ENCODE assay signal across 33 mouse cellular contexts in the genomic region with DNA sequence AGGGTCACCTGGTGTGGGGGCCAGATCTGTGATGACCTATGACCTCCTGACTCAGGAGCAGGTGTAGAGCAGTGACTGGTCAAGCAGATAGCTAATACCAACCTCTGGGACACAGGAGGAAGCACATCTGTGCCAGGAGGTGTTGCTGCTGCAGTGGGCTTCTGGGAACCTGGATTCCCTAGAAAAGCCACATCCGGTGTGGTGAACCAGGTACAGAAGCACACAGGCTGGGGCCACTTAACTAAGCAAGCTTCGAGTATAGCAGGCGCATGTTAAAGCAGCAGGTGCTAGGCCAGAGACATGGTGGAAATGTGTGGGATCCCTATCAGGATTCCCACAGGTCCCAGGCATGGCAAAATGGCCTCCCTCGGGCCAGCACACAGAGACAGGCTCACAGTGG. TPM values are rescaled to one million over a fixed set of nuclear protein-coding genes. Genes with fewer than 3 reads are reported as not detected.
DNase-seq lines count a peak whose midpoint lies in the region; ATAC-seq and TF ChIP-seq lines count a peak whose summit lies in the region.
"Had no signal": no experiment of that assay in that cellular context is flagged by ENCODE, and none has a peak within 500 bp of the region (broad histone marks: within the 10 kb centered on the region; RNA-seq: fewer than 3 reads in every experiment).

No protein-coding gene starts in this region.

- no peaks in the 10 kb centered on the region for H3K27me3 ChIP-seq in stomach, embryonic 14.5 days (ENCODE audit: control insufficient read depth, insufficient read depth, low read length)
- no peaks in the 10 kb centered on the region for H3K27me3 ChIP-seq in stomach, postnatal 0 days (ENCODE audit: control insufficient read depth, insufficient read depth, low read length)
- H3K27me3 ChIP-seq: embryonic facial prominence, embryonic 15.5 days; intestine, embryonic 15.5 days; stomach, embryonic 15.5 days had no signal

- H3K4me3 ChIP-seq in stomach, embryonic 14.5 days (ENCODE audit: low read depth, low read length): no peak overlapping the region
- no peak overlapping the region for H3K4me3 ChIP-seq in stomach, postnatal 0 days (ENCODE audit: low read depth, low read length)
- H3K4me3 ChIP-seq in left cerebral cortex, adult 2 months: no peak overlapping the region
- H3K4me3 ChIP-seq: embryonic facial prominence, embryonic 10.5 days; embryonic facial prominence, embryonic 15.5 days; hindbrain, embryonic 10.5 days; hindbrain, embryonic 15.5 days; intestine, embryonic 15.5 days; layer of hippocampus, adult 2 months; liver, embryonic 13.5 days; myocyte; neural tube, embryonic 13.5 days; stomach, embryonic 15.5 days had no signal

- H3K36me3 ChIP-seq in stomach, embryonic 14.5 days (ENCODE audit: control insufficient read depth, insufficient read depth, low read length): no peaks in the 10 kb centered on the region
- H3K36me3 ChIP-seq in stomach, postnatal 0 days (ENCODE audit: control insufficient read depth, insufficient read depth, low read length): no peaks in the 10 kb centered on the region
- H3K36me3 ChIP-seq: embryonic facial prominence, embryonic 10.5 days; embryonic facial prominence, embryonic 15.5 days; G1E; hindbrain, embryonic 10.5 days; hindbrain, embryonic 15.5 days; intestine, embryonic 15.5 days; liver, embryonic 13.5 days; neural tube, embryonic 13.5 days; stomach, embryonic 15.5 days had no signal

- no peak for DNase-seq in stomach, postnatal 0 days (ENCODE audit: low spot score)
- DNase-seq in induced T-regulatory cell, adult 2 months (ENCODE audit: low read depth): peak; percentile 70
- DNase-seq in thymus, postnatal 0 days (ENCODE audit: low spot score): peak; percentile 73
- DNase-seq in thymus, postnatal 4 days: peak; percentile 56
- DNase-seq in left cerebral cortex, adult 2 months (ENCODE audit: extremely low spot score in 1 of 2, low spot score in 2 of 2): no peak
- DNase-seq in spleen, postnatal 36 days (ENCODE audit: low spot score in 2 of 2): no peak
- no peak for DNase-seq in heart, adult 9 months (ENCODE audit: low spot score in 2 of 2)
- DNase-seq: adrenal gland, postnatal 14 days; cerebellum, adult 2 months; cerebellum, postnatal 14 days; gastrocnemius, postnatal 14 days; heart, adult 11 months; kidney, adult 2 months; kidney, postnatal 36 days; left cerebral cortex, postnatal 4 days; liver, embryonic 13.5 days; lung, adult 2 months; lung, postnatal 10 days; right cerebral cortex, postnatal 4 days had no signal

- no peak overlapping the region for H3K4me2 ChIP-seq in stomach, embryonic 14.5 days (replicated peaks; ENCODE audit: low read depth, low read length)
- H3K4me2 ChIP-seq in stomach, postnatal 0 days (replicated peaks; ENCODE audit: low read depth): no peak overlapping the region
- H3K4me2 ChIP-seq: embryonic facial prominence, embryonic 15.5 days; heart, embryonic 11.5 days; hindbrain, embryonic 15.5 days; intestine, embryonic 15.5 days; liver, embryonic 13.5 days; neural tube, embryonic 13.5 days; stomach, embryonic 15.5 days had no signal

- H3K9me3 ChIP-seq in stomach, embryonic 14.5 days (ENCODE audit: control insufficient read depth, low read depth, low read length): no peaks in the 10 kb centered on the region
- H3K9me3 ChIP-seq in stomach, postnatal 0 days (ENCODE audit: control insufficient read depth, low read length): no peaks in the 10 kb centered on the region
- H3K9me3 ChIP-seq: embryonic facial prominence, embryonic 10.5 days; embryonic facial prominence, embryonic 15.5 days; G1E; hindbrain, embryonic 10.5 days; hindbrain, embryonic 15.5 days; intestine, embryonic 15.5 days; liver, embryonic 13.5 days; neural tube, embryonic 13.5 days; stomach, embryonic 15.5 days had no signal

- no peaks in the 10 kb centered on the region for H3K4me1 ChIP-seq in stomach, embryonic 14.5 days (ENCODE audit: control insufficient read depth, insufficient read depth, low read length)
- no peaks in the 10 kb centered on the region for H3K4me1 ChIP-seq in stomach, postnatal 0 days (replicated peaks; ENCODE audit: control insufficient read depth, insufficient read depth)
- H3K4me1 ChIP-seq: hindbrain, embryonic 15.5 days; liver, embryonic 13.5 days; neural tube, embryonic 13.5 days; stomach, embryonic 15.5 days had no signal

- WGBS in stomach, embryonic 14.5 days: 85% methylated on average over 4 of the region's 4 CpGs
- 91% methylated on average over 4 of the region's 4 CpGs for WGBS in stomach, postnatal 0 days

- 0 out of 2 replicates have a peak, but pooled peaks have one; percentile 28 for ATAC-seq in stomach, embryonic 14.5 days (ENCODE audit: insufficient number of reproducible peaks, insufficient read depth, low FRiP score, low read depth)
- ATAC-seq in stomach, postnatal 0 days (ENCODE audit: low FRiP score, low TSS enrichment): no peak
- ATAC-seq: forebrain, embryonic 14.5 days; intestine, embryonic 15.5 days had no signal

- no peak overlapping the region for H3K9ac ChIP-seq in stomach, embryonic 14.5 days (replicated peaks; ENCODE audit: low read depth, low read length)
- H3K9ac ChIP-seq in stomach, postnatal 0 days (ENCODE audit: low read length): no peak overlapping the region
- H3K9ac ChIP-seq: embryonic facial prominence, embryonic 15.5 days; hindbrain, embryonic 15.5 days; intestine, embryonic 15.5 days; liver, embryonic 13.5 days; neural tube, embryonic 13.5 days; stomach, embryonic 15.5 days had no signal

- TF ChIP-seq EP300 in stomach, postnatal 0 days (optimal IDR thresholded peaks at IDR 0.05): no peak

- no peak overlapping the region for H3K27ac ChIP-seq in stomach, embryonic 14.5 days (ENCODE audit: low read length)
- no peak overlapping the region for H3K27ac ChIP-seq in stomach, postnatal 0 days (replicated peaks)
- H3K27ac ChIP-seq in left cerebral cortex, adult 2 months: no peak overlapping the region
- H3K27ac ChIP-seq: embryonic facial prominence, embryonic 10.5 days; embryonic facial prominence, embryonic 15.5 days; hindbrain, embryonic 10.5 days; hindbrain, embryonic 15.5 days; intestine, embryonic 15.5 days; layer of hippocampus, adult 2 months; liver, embryonic 13.5 days; macrophage; neural tube, embryonic 13.5 days; stomach, embryonic 15.5 days had no signal

- intact Hi-C loops in left cerebral cortex, adult 2 months (cut with DNase I): no loop called here

- TF ChIP-seq CTCF in stomach, postnatal 0 days (IDR thresholded peaks at IDR 0.05; ENCODE audit: low read depth): no peak
- no peak for TF ChIP-seq CTCF in left cerebral cortex, adult 2 months (IDR thresholded peaks at IDR 0.05)

RNA-seq across cellular contexts. Expression of gene Ppfia1, which starts 7.1 kb away (rescaled TPM):
- polyA plus RNA-seq in stomach, embryonic 14.5 days (2014; fragmentation: Nextera tagmentation; extraction: Ambion mirVana): 38.3 and 40.1 TPM in 2 replicates
- polyA plus RNA-seq in stomach, postnatal 0 days (2015; fragmentation: Nextera tagmentation; extraction: Ambion mirVana): 15.2 and 16.1 TPM in 2 replicates
- polyA plus RNA-seq in thymus, postnatal 0 days (2015; fragmentation: Nextera tagmentation; extraction: Ambion mirVana): 26.0 and 27.0 TPM in 2 replicates
- total RNA-seq in left cerebral cortex, adult 2 months (2021): 10 to 100 TPM; 35.9 to 37.3 TPM

RNA-seq across cellular contexts. Expression of gene Fadd, which starts 21.7 kb away (rescaled TPM):
- 12.5 and 13.0 TPM in 2 replicates for polyA plus RNA-seq in stomach, embryonic 14.5 days (2014; fragmentation: Nextera tagmentation; extraction: Ambion mirVana)
- polyA plus RNA-seq in stomach, postnatal 0 days (2015; fragmentation: Nextera tagmentation; extraction: Ambion mirVana): 7.8 and 8.9 TPM in 2 replicates
- 8.3 and 10.0 TPM in 2 replicates for polyA plus RNA-seq in thymus, postnatal 0 days (2015; fragmentation: Nextera tagmentation; extraction: Ambion mirVana)
- total RNA-seq in left cerebral cortex, adult 2 months (2021): 1 to 10 TPM; 2.1 to 2.3 TPM

Comparison
In these comparisons a context has a peak if more than half of its experiments do, and no peak if none do; other contexts are left out.
1. DNase-seq: peak in induced T-regulatory cell, adult 2 months (single experiment), thymus, postnatal 0 days (single experiment) and thymus, postnatal 4 days (single experiment); none in stomach, postnatal 0 days (single experiment), left cerebral cortex, adult 2 months (0 of 2), spleen, postnatal 36 days (0 of 2) and heart, adult 9 months (0 of 2).